Mouse (Mus musculus) small intestine, adult 2 months (tissue): ENCODE measurements at regions not wholly inside any gene's neighbourhood (a gene's known extent, or its start where the extent isn't known, plus 50 kb on each side); places are given as distances from the start of the nearest gene placed in this dataset.

Experiments used
- CTCF ChIP-seq: fragments of 200-500 bp; IDR thresholded peaks from 2 replicates; pipeline ENCODE4 v1.5.1; 2012; ENCODE audit warnings: low read depth, mild to moderate bottlenecking, control low read depth, inconsistent platforms, low read length, moderate library complexity, mixed read lengths; ENCODE audit not compliant: insufficient replicate concordance, insufficient read length; ENCODE audit errors: extremely low read depth
- POLR2A ChIP-seq: fragments of 200-500 bp; IDR thresholded peaks from 2 replicates; pipeline ENCODE4 v1.6.1; 2012; ENCODE audit warnings: low read depth, mild to moderate bottlenecking, control low read depth, inconsistent platforms, low read length, moderate library complexity

DNA sequence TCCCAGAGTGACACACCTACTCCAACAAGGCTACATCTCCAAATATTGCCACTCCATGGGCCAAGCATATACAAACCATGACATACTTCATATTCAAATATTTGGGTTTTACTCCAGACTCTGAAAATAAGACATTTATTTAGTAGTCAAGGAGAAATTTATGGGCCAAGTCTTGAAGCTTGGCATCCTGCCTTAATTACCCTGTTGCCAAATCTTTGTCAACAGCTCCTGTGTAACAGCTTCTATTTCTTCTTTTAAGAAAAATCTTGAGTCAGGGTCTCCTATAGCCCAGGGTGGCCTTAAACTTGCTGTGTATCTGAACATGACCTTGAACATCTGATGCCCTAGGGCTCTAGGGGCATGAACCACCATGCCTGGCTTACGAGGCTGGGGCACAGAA, 138.5 kb upstream of the Psmd7 start:
- TF ChIP-seq POLR2A (no peak), CTCF (no peak)
